Mouse (Mus musculus) liver, embryonic 14.5 days (tissue): ENCODE measurements at regions not wholly inside any gene's neighbourhood (a gene's known extent, or its start where the extent isn't known, plus 50 kb on each side); places are given as distances from the start of the nearest gene placed in this dataset.

Source experiments
- CTCF ChIP-seq: IDR thresholded peaks from 2 replicates; pipeline ENCODE4 v1.5.1; 2016; ENCODE audit warnings: antibody characterized with exemption, low read depth, control low read depth
- EP300 ChIP-seq: IDR thresholded peaks from 2 replicates; pipeline ENCODE4 v1.6.1; 2016; ENCODE audit warnings: antibody characterized with exemption, low read depth

- TF ChIP-seq EP300: no peak
- no peak for TF ChIP-seq CTCF
Measured at GRCm38 (mm10) chr10:99410754-99411153, 147.7 kb downstream of the Dusp6 start.
